Mouse (Mus musculus): Measurements from ENCODE around the gene Zfp37.

DNA sequence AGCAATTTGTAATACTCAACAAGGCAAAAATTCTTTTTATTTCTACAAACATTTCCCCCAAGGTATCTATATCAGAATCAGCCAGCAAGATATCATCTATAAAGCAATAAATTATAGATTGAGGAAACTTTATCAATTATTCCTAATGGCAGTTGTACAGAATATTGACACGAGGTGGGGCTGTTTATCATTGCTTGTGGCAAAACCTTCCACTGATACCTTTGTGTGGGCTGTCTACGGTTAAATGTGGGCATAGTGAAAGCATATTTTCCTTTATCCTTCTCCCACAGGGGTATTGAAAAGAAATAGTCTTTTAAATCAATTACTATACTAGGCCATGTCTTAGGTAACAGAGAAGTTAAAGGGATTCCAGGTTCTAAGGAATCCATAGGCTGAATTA, 17.4 kb downstream of the Zfp37 start:
- TF ChIP-seq CTCF (IDR thresholded peaks at IDR 0.05; ENCODE audit: control insufficient read depth, insufficient read depth, insufficient read length) (no peak), MYOD1 (IDR thresholded peaks at IDR 0.05; ENCODE audit: control insufficient read depth, insufficient read length, low read depth) (no peak), MAX (IDR thresholded peaks at IDR 0.05) (no peak)
